Mouse (Mus musculus) C2C12 (cell line): ENCODE data around the gene Ttll1.

ENCODE experiments used
- CEBPB ChIP-seq: IDR thresholded peaks from one replicate; pipeline ENCODE4 v1.6.1; 2011; ENCODE audit warnings: low read depth, mild to moderate bottlenecking, control low read depth, moderate library complexity
- CTCF ChIP-seq: IDR thresholded peaks from one replicate; pipeline ENCODE4 v1.5.1; 2011; ENCODE audit not compliant: control insufficient read depth, insufficient read depth, insufficient read length
- FOSL1 ChIP-seq: IDR thresholded peaks from one replicate; pipeline ENCODE4 v1.8.0; 2011; ENCODE audit warnings: mild to moderate bottlenecking, low read length; ENCODE audit not compliant: poor library complexity, insufficient read depth, severe bottlenecking
- MAX ChIP-seq: IDR thresholded peaks from one replicate; pipeline ENCODE4 v1.6.1; 2011; ENCODE audit warnings: mild to moderate bottlenecking, control low read depth
- MYOD1 ChIP-seq: IDR thresholded peaks from one replicate; pipeline ENCODE4 v1.6.1; 2011; ENCODE audit warnings: low read depth; ENCODE audit not compliant: control insufficient read depth, insufficient read length
- MYOG ChIP-seq: IDR thresholded peaks from one replicate; pipeline ENCODE4 v1.6.1; 2011; ENCODE audit not compliant: control insufficient read depth, insufficient read length; ENCODE audit errors: extremely low read depth
- USF1 ChIP-seq: IDR thresholded peaks from one replicate; pipeline ENCODE4 v1.6.1; 2011; ENCODE audit warnings: low read depth, mild to moderate bottlenecking, control low read depth, moderate library complexity

GRCm38 (mm10) chr15:83523638-83524332 is 13.1 kb upstream of the Ttll1 start:
- TF ChIP-seq CTCF (no peak), MAX (no peak), USF1 (no peak), MYOD1 (no peak), MYOG (no peak), CEBPB (no peak), FOSL1 (no peak)
